Mouse (Mus musculus) embryonic facial prominence, embryonic 14.5 days (tissue): Measurements from ENCODE around the gene Ajm1. TPM values are rescaled to one million over a fixed set of nuclear protein-coding genes. Genes with fewer than 3 reads are reported as not detected.

Experiments used
- ATAC-seq: fragments of 200-750 bp; cut with Nextera tagmentation; 2 replicates; pipeline ENCODE4 v1.8.0; 2017; ENCODE audit warnings: low read depth, moderate number of reproducible peaks, moderate TSS enrichment
- DNase-seq: peaks from one replicate; pipeline ENCODE4 v3.0.0-alpha.2; 2015; ENCODE audit warnings: low spot score
- H3K27ac ChIP-seq: fragments of 300-500 bp; sonication (generic); replicated peaks from 2 replicates; pipeline ENCODE4 v1.5.1; 2014; ENCODE audit warnings: low read depth, mild to moderate bottlenecking, low read length, moderate library complexity
- H3K27me3 ChIP-seq: fragments of 300-500 bp; sonication (generic); replicated peaks from 2 replicates; pipeline ENCODE4 v1.6.1; 2014; ENCODE audit warnings: low read length; ENCODE audit not compliant: control insufficient read depth, insufficient read depth
- H3K36me3 ChIP-seq: fragments of 300-500 bp; sonication (generic); 2 replicates; pipeline ENCODE4 v1.6.1; 2014; ENCODE audit warnings: low read length, mixed read lengths; ENCODE audit not compliant: control insufficient read depth, insufficient read depth
- H3K4me1 ChIP-seq: fragments of 300-500 bp; sonication (generic); 2 replicates; pipeline ENCODE4 v1.6.1; 2014; ENCODE audit warnings: antibody characterized with exemption, low read length; ENCODE audit not compliant: control insufficient read depth, insufficient read depth
- H3K4me2 ChIP-seq: fragments of 300-500 bp; sonication (generic); 2 replicates; pipeline ENCODE4 v1.6.1; 2014; ENCODE audit warnings: low read depth, mild to moderate bottlenecking, low read length, moderate library complexity, mixed read lengths
- H3K4me3 ChIP-seq: fragments of 300-500 bp; sonication (generic); 2 replicates; pipeline ENCODE4 v1.5.1; 2014; ENCODE audit warnings: low read depth, mild to moderate bottlenecking, low read length
- H3K9ac ChIP-seq: fragments of 300-500 bp; sonication (generic); 2 replicates; pipeline ENCODE4 v1.6.1; 2014; ENCODE audit warnings: low read depth, mild to moderate bottlenecking, low read length, moderate library complexity, mixed read lengths
- H3K9me3 ChIP-seq: fragments of 300-500 bp; sonication (generic); 2 replicates; pipeline ENCODE4 v1.6.1; 2016; ENCODE audit warnings: low read length; ENCODE audit not compliant: control insufficient read depth
- WGBS: fragments of 180-500 bp; shearing (Covaris S2); extraction: QIAGEN DNeasy Blood & Tissue Kit; methylation state at CpG from one replicate; pipeline ENCODE4 v1.1.7; 2014; 5-methylcytosine and 5-hydroxymethylcytosine counted together
- polyA plus RNA-seq: library from polyadenylated mRNA; unstranded; fragments of >200 nt; fragmentation: Nextera tagmentation; extraction: Ambion mirVana; gene quantifications from 2 replicates; pipeline ENCODE4 v1.2.1, GENCODE M21; 2014

The Ajm1 gene
- polyA plus RNA-seq, 1 experiment from 2014 or later = 0.40 TPM

GRCm38 (mm10) chr2:25616398-25616797 lies 34.8 kb upstream of the Ajm1 start:
- Histone ChIP-seq H3K4me1 (peaks cover 9% of the 10 kb centered on the region), H3K9ac (no peak overlapping the region), H3K27ac (no peak overlapping the region), H3K4me3 (peak overlapping the region; percentile 17; the same call in 1 of the 2 replicates), H3K36me3 (no peaks in the 10 kb centered on the region), H3K27me3 (peaks cover 32% of the 10 kb centered on the region), H3K4me2 (peak overlapping the region; percentile 27), H3K9me3 (no peaks in the 10 kb centered on the region)
- no peak for ATAC-seq
- DNase-seq = no peak
- WGBS = 23% methylated on average over 13 of the region's 22 CpGs

GRCm38 (mm10) chr2:25608671-25609070 lies 27.1 kb upstream of the Ajm1 start:
- 0 out of 2 replicates have a peak, but pooled peaks cover 3% of the 10 kb centered on the region for H3K36me3 ChIP-seq
- H3K27ac ChIP-seq = peak overlapping the region; percentile 96
- WGBS = 63% methylated on average over 10 of the region's 10 CpGs
- no peaks in the 10 kb centered on the region for H3K9me3 ChIP-seq
- H3K4me2 ChIP-seq = peak overlapping the region; percentile 69
- H3K4me1 ChIP-seq = peaks cover 17% of the 10 kb centered on the region
- DNase-seq (no peak), ATAC-seq (0 out of 2 replicates have a peak, but pooled peaks have one; percentile 1)
- peak overlapping the region; percentile 99 for H3K4me3 ChIP-seq
- no peaks in the 10 kb centered on the region for H3K27me3 ChIP-seq
- peak overlapping the region; percentile 99 for H3K9ac ChIP-seq

GRCm38 (mm10) chr2:25607761-25608622 lies 26.4 kb upstream of the Ajm1 start, which contains the start of gene Rabl6:
Gene Rabl6 (minus strand): TSS chr2:25608521.
- H3K27ac ChIP-seq = peak within 1 kb of the TSS; percentile 96
- 0% methylated on average over 50 of the region's 80 CpGs for WGBS
- DNase-seq = peak; percentile 95
- H3K27me3 ChIP-seq = no peaks in the 10 kb centered on the region
- peak within 1 kb of the TSS; percentile 99 for H3K9ac ChIP-seq
- 0 out of 2 replicates have a peak, but pooled peaks cover 9% of the 10 kb centered on the region for H3K36me3 ChIP-seq
- H3K4me1 ChIP-seq = peaks cover 17% of the 10 kb centered on the region
- no peaks in the 10 kb centered on the region for H3K9me3 ChIP-seq
- H3K4me2 ChIP-seq = peak within 1 kb of the TSS; percentile 69
- ATAC-seq = peak; percentile 93
- H3K4me3 ChIP-seq = peak within 1 kb of the TSS; percentile 99

GRCm38 (mm10) chr2:25602526-25602925 lies 21.0 kb upstream of the Ajm1 start:
- Histone ChIP-seq H3K9ac (no peak overlapping the region), H3K4me2 (no peak overlapping the region), H3K27ac (no peak overlapping the region), H3K9me3 (no peaks in the 10 kb centered on the region), H3K36me3 (peaks cover 63% of the 10 kb centered on the region), H3K4me3 (no peak overlapping the region), H3K27me3 (no peaks in the 10 kb centered on the region), H3K4me1 (peaks cover 11% of the 10 kb centered on the region)
- DNase-seq = no peak
- ATAC-seq = no peak
- 96% methylated on average over 5 of the region's 5 CpGs for WGBS

- no peak overlapping the region for H3K4me3 ChIP-seq
- H3K27me3 ChIP-seq = no peaks in the 10 kb centered on the region
- no peaks in the 10 kb centered on the region for H3K4me1 ChIP-seq
- no peak overlapping the region for H3K27ac ChIP-seq
- DNase-seq (no peak), ATAC-seq (no peak)
- no peak overlapping the region for H3K4me2 ChIP-seq
- peaks cover 88% of the 10 kb centered on the region for H3K36me3 ChIP-seq
- WGBS = 90% methylated on average over 2 of the region's 2 CpGs
- no peaks in the 10 kb centered on the region for H3K9me3 ChIP-seq
- no peak overlapping the region for H3K9ac ChIP-seq
Observed at GRCm38 (mm10) chr2:25600037-25600436, 18.5 kb upstream of the Ajm1 start.

- Histone ChIP-seq H3K9ac (no peak overlapping the region), H3K27me3 (no peaks in the 10 kb centered on the region), H3K4me3 (no peak overlapping the region), H3K4me2 (no peak overlapping the region), H3K36me3 (peaks cover 94% of the 10 kb centered on the region), H3K27ac (no peak overlapping the region), H3K4me1 (no peaks in the 10 kb centered on the region), H3K9me3 (no peaks in the 10 kb centered on the region)
- 94% methylated on average over 1 of the region's 1 CpGs for WGBS
- ATAC-seq (no peak), DNase-seq (no peak)
Observed at GRCm38 (mm10) chr2:25598749-25599148, 17.2 kb upstream of the Ajm1 start.

DNA sequence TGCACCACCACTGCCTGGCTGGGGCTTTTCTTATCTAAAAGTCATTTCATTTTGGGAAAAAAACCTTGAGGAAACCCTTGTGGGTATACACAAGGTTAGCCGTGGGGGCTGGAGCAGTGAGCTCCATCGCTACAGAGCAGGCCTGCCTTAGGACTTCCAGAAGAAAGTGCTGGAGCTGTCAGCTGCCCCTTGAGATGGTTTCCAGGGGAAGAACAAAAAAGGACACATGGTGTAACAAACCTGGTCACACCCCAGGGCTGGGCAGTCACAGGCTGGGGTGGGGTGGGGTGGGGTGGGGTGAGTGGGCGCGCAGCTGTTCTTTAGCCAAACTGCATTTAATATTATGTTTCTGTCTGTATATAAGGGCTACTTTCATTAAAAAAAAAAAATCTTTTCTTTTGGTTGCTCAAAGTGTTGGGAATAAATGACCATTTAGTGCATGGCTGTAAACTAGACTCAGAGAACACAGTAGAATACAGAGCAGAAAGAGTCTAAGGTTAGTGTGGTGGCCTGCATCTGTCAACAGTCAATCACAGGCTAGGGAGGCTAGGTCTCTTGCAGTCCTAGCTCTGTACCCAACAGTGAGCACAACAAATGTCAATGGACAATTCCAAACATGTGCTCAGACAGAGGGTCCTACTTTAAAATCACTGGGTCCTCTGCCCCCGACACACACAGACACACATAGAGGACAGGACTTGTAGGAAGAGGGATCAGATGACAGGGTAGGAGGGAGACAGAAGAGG lies 15.4 kb upstream of the Ajm1 start:
- H3K36me3 ChIP-seq = peaks cover 96% of the 10 kb centered on the region
- ATAC-seq = peak; percentile 34; the same call in 1 of the 2 replicates
- no peaks in the 10 kb centered on the region for H3K4me1 ChIP-seq

DNA sequence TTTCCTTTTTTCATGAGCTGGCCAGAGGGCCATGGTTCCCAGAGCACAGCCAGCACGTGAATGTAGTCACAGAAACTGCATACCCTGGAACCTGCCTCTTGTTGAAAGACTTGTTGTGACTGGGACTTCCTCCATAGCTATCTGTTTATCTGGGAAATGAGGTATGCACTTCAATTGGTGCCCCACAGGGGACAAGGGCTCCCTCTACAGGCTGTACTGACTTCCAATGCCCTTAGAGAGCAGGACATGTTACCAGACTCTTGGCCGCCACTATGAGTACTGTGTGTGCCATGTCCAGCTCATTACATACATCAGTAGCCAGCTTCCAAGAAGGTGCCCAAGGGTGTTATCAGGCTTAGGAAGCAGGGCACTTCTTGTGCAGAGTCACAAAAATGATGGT lies 10.3 kb upstream of the Ajm1 start:
- no peaks in the 10 kb centered on the region for H3K9me3 ChIP-seq
- H3K36me3 ChIP-seq = peaks cover 93% of the 10 kb centered on the region
- H3K9ac ChIP-seq = no peak overlapping the region
- no peak overlapping the region for H3K27ac ChIP-seq
- WGBS = 80% methylated on average over 2 of the region's 2 CpGs
- no peak for ATAC-seq
- DNase-seq = no peak
- no peak overlapping the region for H3K4me3 ChIP-seq
- no peak overlapping the region for H3K4me2 ChIP-seq
- H3K4me1 ChIP-seq = no peaks in the 10 kb centered on the region
- H3K27me3 ChIP-seq = no peaks in the 10 kb centered on the region

More for the DNA sequence above, 15.4 kb upstream of the Ajm1 start:
- Histone ChIP-seq H3K27me3 (no peaks in the 10 kb centered on the region), H3K9ac (no peak overlapping the region), H3K4me3 (no peak overlapping the region), H3K27ac (no peak overlapping the region), H3K9me3 (no peaks in the 10 kb centered on the region), H3K4me2 (no peak overlapping the region)
- WGBS = 87% methylated on average over 5 of the region's 5 CpGs
- no peak for DNase-seq
